Mouse (Mus musculus): ENCODE data around the gene Cep170b.

DNA sequence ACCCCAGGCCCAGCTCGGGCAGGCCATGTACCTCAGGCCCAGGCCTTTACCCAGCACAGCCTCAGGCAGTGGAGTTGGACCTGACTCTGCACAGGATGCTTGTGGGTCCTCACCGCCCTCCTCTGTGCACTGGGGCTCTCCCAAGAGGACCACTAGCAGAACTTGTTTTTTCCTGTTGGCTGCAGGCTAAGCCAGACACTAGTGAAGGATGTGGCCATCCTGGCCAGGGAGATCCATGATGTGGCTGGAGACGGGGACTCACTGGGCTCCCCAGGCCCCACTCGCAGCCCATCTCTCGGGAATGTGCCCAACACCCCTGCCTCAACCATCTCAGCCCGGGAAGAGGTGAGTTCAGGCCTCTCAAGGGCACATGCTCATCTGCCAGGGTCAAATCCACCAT lies 22.5 kb downstream of the Cep170b start:
- no peak for TF ChIP-seq CTCF (IDR thresholded peaks at IDR 0.05; ENCODE audit: insufficient read depth, low read length)
- TF ChIP-seq POLR2A (IDR thresholded peaks at IDR 0.05; ENCODE audit: borderline replicate concordance, extremely low read depth, low read depth, low read length): no peak

Measured in lung, adult 2 months (tissue).